Mouse (Mus musculus) E14TG2a.4 (cell line): Measurements from ENCODE around the gene Farsa.

Source experiments
- CTCF ChIP-seq: conservative IDR thresholded peaks from 2 replicates; pipeline ENCODE4 v1.5.1; 2014; ENCODE audit warnings: low read length
- NANOG ChIP-seq: IDR thresholded peaks from 2 replicates; pipeline ENCODE4 v1.6.1; 2014; ENCODE audit warnings: borderline replicate concordance, low read length, mixed read lengths
- POU5F1 ChIP-seq: IDR thresholded peaks from 2 replicates; pipeline ENCODE4 v1.6.1; 2014; ENCODE audit warnings: low read length, borderline replicate concordance

GRCm38 (mm10) chr8:84889141-84889540 lies 32.4 kb downstream of the Farsa start:
- TF ChIP-seq CTCF (no peak), POU5F1 (no peak), NANOG (no peak)
